Mouse (Mus musculus) ES-Bruce4 (cell line): ENCODE data around the gene Dennd2d.

Experiments used
- CTCF ChIP-seq: IDR thresholded peaks from one replicate; pipeline ENCODE4 v1.8.1; 2011; ENCODE audit warnings: low read depth, low read length
- EP300 ChIP-seq: IDR thresholded peaks from 2 replicates; pipeline ENCODE4 v1.6.1; 2011; ENCODE audit warnings: low read depth, low read length; ENCODE audit not compliant: insufficient read depth
- POLR2A ChIP-seq: IDR thresholded peaks from one replicate; pipeline ENCODE4 v1.8.1; 2011; ENCODE audit warnings: low read length; ENCODE audit not compliant: insufficient read depth

DNA sequence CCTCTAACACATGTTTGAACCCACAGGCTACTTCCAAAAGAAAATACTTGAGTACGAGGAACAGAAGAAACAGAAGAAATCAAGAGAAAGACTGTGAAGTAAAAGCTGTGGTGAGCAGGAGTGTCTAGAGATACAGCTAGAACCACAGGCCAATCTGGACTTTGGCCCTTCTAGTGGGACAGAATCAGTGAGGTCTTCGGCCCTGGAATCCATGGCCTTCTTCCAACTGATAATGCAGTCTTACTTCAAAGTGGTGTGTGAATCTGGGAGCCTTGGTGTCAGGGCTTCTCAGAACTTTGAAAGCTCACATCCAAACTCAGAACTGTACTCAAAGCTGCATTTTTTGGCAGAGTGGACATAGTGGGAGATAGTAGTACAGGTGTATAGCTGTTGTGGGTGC lies 18.3 kb downstream of the Dennd2d start:
- TF ChIP-seq POLR2A (no peak), CTCF (no peak), EP300 (no peak)
